Mouse (Mus musculus) bone marrow macrophage, adult 2 months (primary cell): ENCODE data around the gene Dtwd1. TPM values are rescaled to one million over a fixed set of nuclear protein-coding genes. Genes with fewer than 3 reads are reported as not detected.

Experiments
- H3K27ac ChIP-seq: 2 replicates; pipeline ENCODE4 v1.5.1; 2012; ENCODE audit warnings: low read depth, low read length; ENCODE audit not compliant: insufficient read depth
- H3K4me1 ChIP-seq: 2 replicates; pipeline ENCODE4 v1.6.1; 2012; ENCODE audit warnings: low read length; ENCODE audit not compliant: control insufficient read depth, insufficient read depth
- H3K4me3 ChIP-seq: 2 replicates; pipeline ENCODE4 v1.5.1; 2012; ENCODE audit warnings: mild to moderate bottlenecking, low read length, moderate library complexity; ENCODE audit not compliant: insufficient read depth
- CTCF ChIP-seq: IDR thresholded peaks from 2 replicates; pipeline ENCODE4 v1.5.1; 2012; ENCODE audit warnings: low read depth, mild to moderate bottlenecking, low read length, moderate library complexity
- POLR2A ChIP-seq: IDR thresholded peaks from 2 replicates; pipeline ENCODE4 v1.6.1; 2012; ENCODE audit warnings: mild to moderate bottlenecking, low read depth, low read length, borderline replicate concordance
- polyA plus RNA-seq: library from polyadenylated mRNA; stranded (reverse); fragments of >200 nt; gene quantifications from 2 replicates; pipeline ENCODE4 v1.2.4, GENCODE M21; 2012; ENCODE audit not compliant: missing spikeins, insufficient read depth, insufficient read length

The Dtwd1 gene
- 7.0 TPM in 2 replicates for polyA plus RNA-seq

DNA sequence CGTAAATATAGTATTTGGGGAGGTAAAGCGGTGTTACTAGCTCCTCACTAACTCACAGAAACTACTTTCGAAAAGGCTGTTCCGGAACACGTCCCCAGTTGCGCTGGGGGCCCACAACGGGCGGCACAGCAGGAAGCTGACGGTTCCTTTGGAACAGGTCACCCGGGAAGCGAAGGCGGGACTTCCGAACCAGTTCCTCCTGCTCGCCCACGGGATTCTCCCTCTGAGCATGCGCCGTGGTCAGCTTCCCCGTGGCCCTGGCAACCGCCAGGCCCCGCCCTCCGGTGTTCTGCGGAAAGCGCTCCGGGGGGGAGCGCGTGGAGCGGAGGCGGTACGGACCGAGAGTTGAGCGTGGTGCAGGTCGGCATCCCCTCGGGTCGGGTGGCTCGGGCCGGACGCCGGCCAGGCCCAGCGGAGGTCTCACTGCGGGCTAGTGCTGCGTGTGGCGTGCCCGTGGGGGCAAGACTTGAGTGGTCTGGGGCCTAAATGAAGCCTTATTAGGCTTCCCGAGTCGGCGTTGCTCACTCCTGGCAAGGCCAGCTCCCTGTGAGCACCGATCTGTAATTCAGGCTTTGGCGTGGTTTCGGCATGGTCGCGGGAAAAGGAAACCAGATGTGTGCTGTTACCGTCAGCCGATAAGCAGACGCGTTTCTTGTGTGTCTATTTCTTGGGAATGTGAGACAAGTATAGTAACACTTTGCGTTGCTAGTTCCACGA lies at the start of gene Dtwd1, which contains the start of gene Fam227b:
Gene Dtwd1, plus strand, starts transcription at position 287 of the 717 bp plus-strand sequence.
Gene Fam227b, minus strand, starts transcription at position 150 of the 717 bp plus-strand sequence.
- Histone ChIP-seq H3K27ac (peak within 1 kb of the TSS; percentile 68), H3K4me3 (peak within 1 kb of the TSS; percentile 88), H3K4me1 (peaks cover 5% of the 10 kb centered on the region; the same call in 1 of the 2 replicates)
- TF ChIP-seq CTCF = no peak
- no peak for TF ChIP-seq POLR2A

DNA sequence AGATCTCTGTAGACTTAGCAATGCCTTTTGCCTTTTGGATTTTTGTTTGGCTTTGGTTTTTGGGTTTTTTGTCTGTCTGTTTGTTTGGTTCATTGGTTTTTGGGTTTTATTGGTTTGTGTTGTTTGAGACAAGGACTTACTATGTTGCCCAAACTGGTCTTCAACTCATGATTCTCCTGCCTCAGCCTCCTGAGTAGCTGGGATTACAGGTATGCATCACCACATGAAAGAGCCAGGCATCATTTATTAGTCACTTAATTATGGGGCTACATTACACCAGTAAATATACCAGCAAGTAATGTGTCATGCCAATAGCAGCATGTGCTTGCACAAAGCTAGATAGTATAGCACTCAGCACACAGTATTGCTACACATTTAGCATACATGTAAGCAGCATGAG lies 4.2 kb upstream of the Dtwd1 start:
- no peak overlapping the region for H3K4me3 ChIP-seq
- no peak for TF ChIP-seq CTCF
- TF ChIP-seq POLR2A = no peak
- H3K4me1 ChIP-seq = no peaks in the 10 kb centered on the region
- H3K27ac ChIP-seq = no peak overlapping the region

GRCm38 (mm10) chr2:126165277-126166018 lies 13.5 kb downstream of the Dtwd1 start:
- Histone ChIP-seq H3K4me3 (no peak overlapping the region), H3K27ac (no peak overlapping the region), H3K4me1 (peaks cover 8% of the 10 kb centered on the region)
- no peak for TF ChIP-seq POLR2A
- TF ChIP-seq CTCF = no peak

- Histone ChIP-seq H3K27ac (no peak overlapping the region), H3K4me3 (no peak overlapping the region), H3K4me1 (peaks cover 12% of the 10 kb centered on the region)
- TF ChIP-seq POLR2A (no peak), CTCF (no peak)
Observed at GRCm38 (mm10) chr2:126166335-126166734, 14.4 kb downstream of the Dtwd1 start.

DNA sequence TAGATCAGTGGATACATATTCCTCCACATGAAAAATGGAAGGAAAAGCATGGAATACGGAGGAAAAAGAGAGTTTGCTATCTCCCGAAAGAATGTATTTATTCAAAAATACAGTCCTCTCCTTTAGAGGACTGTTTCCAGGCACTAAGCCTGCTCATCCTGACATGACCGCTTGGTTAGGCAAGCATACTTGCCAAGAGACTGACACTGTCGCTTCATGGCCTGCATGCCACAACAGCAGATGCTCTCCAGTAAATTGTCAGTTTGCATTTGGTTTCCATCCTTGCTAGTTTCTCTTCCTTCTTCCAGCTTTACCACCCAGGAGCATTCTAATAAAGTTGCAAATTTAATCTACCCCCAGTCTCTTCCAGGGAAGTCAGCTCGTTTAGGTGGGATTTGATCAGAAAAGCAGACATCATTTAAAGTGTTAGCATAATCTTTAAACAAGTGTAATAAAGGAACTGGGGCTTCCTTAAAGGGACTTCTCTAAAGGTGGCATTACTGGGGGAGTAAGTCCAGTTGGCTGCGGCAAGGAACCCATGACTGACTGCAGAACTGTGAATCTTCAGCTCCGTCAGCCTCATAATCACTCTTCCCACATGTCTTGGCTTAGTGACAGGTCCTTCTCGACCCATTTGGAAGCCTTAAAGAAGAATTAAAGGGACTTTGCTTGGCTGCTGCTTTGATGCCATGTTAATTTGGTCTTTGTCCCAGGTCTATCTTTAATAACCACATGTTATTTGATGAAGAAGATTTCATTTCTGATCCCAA lies 15.1 kb downstream of the Dtwd1 start:
- no peak for TF ChIP-seq POLR2A
- no peak for TF ChIP-seq CTCF
- H3K4me1 ChIP-seq = peaks cover 12% of the 10 kb centered on the region
- no peak overlapping the region for H3K27ac ChIP-seq
- no peak overlapping the region for H3K4me3 ChIP-seq

DNA sequence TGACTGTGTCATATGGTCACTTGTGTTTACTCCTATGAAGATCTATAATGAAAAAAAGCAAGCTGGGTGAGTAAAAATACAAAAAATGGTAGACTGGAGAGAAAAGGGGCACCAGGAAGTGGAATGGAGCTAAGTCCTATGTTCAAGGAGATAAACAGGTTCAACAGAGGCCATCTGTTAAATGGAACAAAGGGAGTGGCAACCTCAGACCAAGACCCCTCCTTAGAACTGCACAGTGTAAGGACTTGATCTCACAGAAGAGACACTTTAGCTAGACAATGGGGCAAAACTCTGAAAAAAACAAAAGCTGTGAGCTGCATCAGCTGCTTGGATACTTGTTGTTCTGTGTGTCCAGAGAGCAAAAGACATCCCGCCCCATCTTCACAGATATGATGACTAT lies 19.5 kb downstream of the Dtwd1 start:
- no peak for TF ChIP-seq POLR2A
- no peak for TF ChIP-seq CTCF
- H3K27ac ChIP-seq = no peak overlapping the region

DNA sequence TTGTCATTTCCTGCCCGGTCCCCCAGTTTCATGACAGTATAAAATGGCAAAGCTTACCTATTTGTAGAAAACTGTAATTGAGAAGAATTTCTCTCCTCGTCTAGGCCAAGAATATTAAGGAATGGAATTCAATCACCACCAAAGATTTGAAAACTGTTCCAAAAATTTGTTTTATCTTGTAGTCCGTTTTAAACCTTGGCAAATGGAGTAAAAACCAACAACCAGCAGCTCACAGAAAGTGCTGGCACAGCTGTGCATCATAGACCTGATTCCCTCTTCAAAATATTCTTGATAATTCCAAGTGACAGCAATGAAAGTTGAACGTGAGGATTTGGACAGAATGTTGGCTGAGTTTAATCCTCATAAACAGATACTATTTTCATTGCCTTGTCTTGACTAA lies 39.4 kb downstream of the Dtwd1 start:
- Histone ChIP-seq H3K4me3 (no peak overlapping the region), H3K4me1 (no peaks in the 10 kb centered on the region), H3K27ac (no peak overlapping the region)
- TF ChIP-seq POLR2A (no peak), CTCF (no peak)

More for the DNA sequence above, 19.5 kb downstream of the Dtwd1 start:
- Histone ChIP-seq H3K4me1 (peaks cover 5% of the 10 kb centered on the region; the same call in 1 of the 2 replicates), H3K4me3 (no peak overlapping the region)

GRCm38 (mm10) chr2:126192129-126192528 lies 40.2 kb downstream of the Dtwd1 start:
- no peak for TF ChIP-seq POLR2A
- no peak for TF ChIP-seq CTCF
- Histone ChIP-seq H3K27ac (no peak overlapping the region), H3K4me1 (no peaks in the 10 kb centered on the region), H3K4me3 (no peak overlapping the region)

DNA sequence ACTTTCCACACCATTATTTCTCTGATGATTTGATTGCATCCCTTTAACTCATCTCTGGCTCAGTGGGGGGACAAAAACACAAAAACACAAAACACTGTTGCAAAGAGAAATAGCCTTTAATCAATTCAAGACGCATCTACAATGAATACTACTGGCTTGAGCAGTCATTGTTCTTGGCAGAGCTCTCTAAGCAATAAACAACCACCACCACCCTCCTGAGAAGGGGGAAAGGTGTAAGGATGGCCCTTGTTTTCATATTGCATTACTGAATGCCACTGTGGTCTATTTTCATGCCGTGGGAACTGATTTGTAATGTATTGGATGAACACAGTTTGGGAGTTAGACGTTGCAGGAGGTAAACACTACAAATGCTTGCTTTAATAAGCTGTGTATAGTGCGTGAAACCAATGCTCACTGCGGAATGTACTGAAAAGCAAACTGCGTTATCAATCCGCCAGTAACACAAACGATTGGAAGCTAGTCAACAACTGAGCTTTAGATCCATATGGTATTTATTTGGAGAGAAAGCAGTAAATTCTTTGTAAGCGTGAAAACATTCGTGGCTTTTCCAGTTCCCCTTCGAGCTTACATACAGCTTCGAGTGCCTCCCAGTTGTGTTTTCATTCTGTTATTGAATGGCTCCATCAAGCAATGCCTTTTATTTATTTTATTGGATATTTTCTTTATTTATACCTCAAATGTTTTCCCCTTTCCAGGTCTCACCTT lies 43.9 kb downstream of the Dtwd1 start:
- H3K27ac ChIP-seq = no peak overlapping the region
- no peaks in the 10 kb centered on the region for H3K4me1 ChIP-seq
- TF ChIP-seq POLR2A (no peak), CTCF (no peak)
- H3K4me3 ChIP-seq = no peak overlapping the region
